Mouse (Mus musculus) ES-Bruce4 (cell line): Measurements from ENCODE around the gene Arhgap17.

Experiments
- CTCF ChIP-seq: IDR thresholded peaks from one replicate; pipeline ENCODE4 v1.8.1; 2011; ENCODE audit warnings: low read depth, low read length
- EP300 ChIP-seq: IDR thresholded peaks from 2 replicates; pipeline ENCODE4 v1.6.1; 2011; ENCODE audit warnings: low read depth, low read length; ENCODE audit not compliant: insufficient read depth
- POLR2A ChIP-seq: IDR thresholded peaks from one replicate; pipeline ENCODE4 v1.8.1; 2011; ENCODE audit warnings: low read length; ENCODE audit not compliant: insufficient read depth

DNA sequence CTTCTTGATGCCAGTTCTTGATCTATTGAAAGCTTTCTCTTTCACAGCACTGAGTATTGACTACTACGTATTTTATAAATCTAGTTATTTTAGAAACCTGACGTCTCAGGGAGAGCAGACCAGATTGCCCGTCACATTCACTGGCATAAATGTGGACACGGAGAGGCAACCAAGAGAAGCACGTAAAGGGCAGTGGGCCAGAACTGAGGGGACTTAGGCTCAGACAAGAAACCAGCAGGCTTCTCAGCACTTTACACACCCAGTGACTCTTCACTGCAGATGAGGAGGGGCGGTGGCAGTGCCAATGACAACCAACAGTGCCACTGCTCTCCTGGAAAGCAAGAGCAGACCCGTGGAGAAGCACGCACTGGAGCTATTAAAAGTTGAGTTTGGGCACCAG lies 62.5 kb downstream of the Arhgap17 start:
- TF ChIP-seq EP300, result no peak
- TF ChIP-seq CTCF, result no peak
- no peak for TF ChIP-seq POLR2A
